In the genomic region with DNA sequence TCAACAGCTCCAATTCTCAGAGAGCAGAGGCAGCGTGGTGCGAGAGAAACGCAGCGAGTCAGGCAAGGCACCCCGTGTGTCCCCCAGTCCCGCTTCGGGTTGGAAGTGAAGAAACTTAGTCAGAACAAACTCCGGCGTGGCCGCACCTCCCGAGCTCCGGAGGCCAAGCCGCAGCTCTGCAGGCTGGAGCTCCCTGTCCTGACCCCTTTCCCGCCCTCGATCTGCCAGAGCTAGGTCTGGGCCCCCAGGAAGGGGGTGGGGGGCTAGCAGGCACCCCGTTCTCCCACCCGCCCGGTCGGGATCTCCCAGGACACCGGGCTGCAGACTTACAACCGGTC, we compare ENCODE assay signal across 9 mouse cellular contexts.
A peak's percentile ranks its signal among the peaks of the same experiment; 100 is the strongest.
DNase-seq lines count a peak whose midpoint lies in the region; ATAC-seq and TF ChIP-seq lines count a peak whose summit lies in the region.
"Had no signal": no experiment of that assay in that cellular context is flagged by ENCODE, and none has a peak within 500 bp of the region (broad histone marks: within the 10 kb centered on the region; RNA-seq: fewer than 3 reads in every experiment).

No protein-coding gene starts in this region.

- in situ Hi-C loops in ES-E14 (cut with MboI; ENCODE audit: low sequenced_read_pairs in 2 of 2, unreplicated experiment in 2 of 2) = no loop called here

- peak overlapping the region; percentile 79 for H3K9ac ChIP-seq in ES-E14 (ENCODE audit: insufficient read depth, low read depth, low read length, poor library complexity, severe bottlenecking)
- peak overlapping the region; percentile 65 for H3K9ac ChIP-seq in hindbrain, embryonic 14.5 days
- H3K9ac ChIP-seq in liver, embryonic 11.5 days (ENCODE audit: low read depth, low read length) = peak overlapping the region; percentile 73
- peak overlapping the region; percentile 54 for H3K9ac ChIP-seq in neural tube, embryonic 15.5 days (replicated peaks)

- intact Hi-C loops in gastrocnemius, postnatal 14 days (cut with DNase I; ENCODE audit: low total_unique reads) = no loop called here

- H3K4me3 ChIP-seq in ES-E14 (ENCODE audit: insufficient read depth in 1 of 2, low read depth in 1 of 2, low read length in 2 of 2, poor library complexity in 1 of 2, severe bottlenecking in 1 of 2) = peak overlapping the region; percentile 84
- H3K4me3 ChIP-seq in forebrain, embryonic 10.5 days = peak overlapping the region; percentile 67
- peak overlapping the region; percentile 57 for H3K4me3 ChIP-seq in hindbrain, embryonic 14.5 days (replicated peaks; ENCODE audit: low read length)
- peak overlapping the region; percentile 67 for H3K4me3 ChIP-seq in liver, embryonic 11.5 days (ENCODE audit: low read depth, low read length)
- peak overlapping the region; percentile 62 for H3K4me3 ChIP-seq in neural tube, embryonic 15.5 days (replicated peaks)
- H3K4me3 ChIP-seq: myocyte had no signal

- peak; percentile 8 for DNase-seq in gastrocnemius, postnatal 14 days
- no peak for DNase-seq in gastrocnemius, postnatal 25 days
- no peak for DNase-seq in ES-E14 (ENCODE audit: low read depth, low spot score)
- DNase-seq in forebrain, embryonic 10.5 days (ENCODE audit: extremely low spot score, low spot score) = no peak
- DNase-seq in hindbrain, embryonic 14.5 days (ENCODE audit: low spot score) = peak; percentile 25
- DNase-seq in liver, embryonic 11.5 days (ENCODE audit: low spot score) = peak; percentile 55
- no peak for DNase-seq in yolk sac, embryonic 10.5 days (ENCODE audit: low spot score)

- no peaks in the 10 kb centered on the region for H3K9me3 ChIP-seq in ES-E14 (ENCODE audit: control insufficient read depth, insufficient read depth, low read depth, low read length)
- no peaks in the 10 kb centered on the region for H3K9me3 ChIP-seq in forebrain, embryonic 10.5 days
- H3K9me3 ChIP-seq in hindbrain, embryonic 14.5 days (ENCODE audit: control insufficient read depth, low read length) = no peaks in the 10 kb centered on the region
- H3K9me3 ChIP-seq in liver, embryonic 11.5 days (ENCODE audit: control insufficient read depth, low read length) = no peaks in the 10 kb centered on the region
- H3K9me3 ChIP-seq in neural tube, embryonic 15.5 days (replicated peaks) = no peaks in the 10 kb centered on the region

- H3K36me3 ChIP-seq in ES-E14 (ENCODE audit: control insufficient read depth, insufficient read depth, low read length, poor library complexity, severe bottlenecking) = no peaks in the 10 kb centered on the region
- no peaks in the 10 kb centered on the region for H3K36me3 ChIP-seq in forebrain, embryonic 10.5 days (replicated peaks)
- no peaks in the 10 kb centered on the region for H3K36me3 ChIP-seq in hindbrain, embryonic 14.5 days (replicated peaks; ENCODE audit: control insufficient read depth, insufficient read depth)
- H3K36me3 ChIP-seq in liver, embryonic 11.5 days (ENCODE audit: control insufficient read depth, insufficient read depth, low read length) = no peaks in the 10 kb centered on the region
- H3K36me3 ChIP-seq in neural tube, embryonic 15.5 days = no peaks in the 10 kb centered on the region

- no peak; the same call in 1 of the 2 replicates for ATAC-seq in hindbrain, embryonic 14.5 days (ENCODE audit: low FRiP score)
- ATAC-seq in liver, embryonic 11.5 days (replicated peaks; ENCODE audit: low FRiP score) = no peak
- ATAC-seq in neural tube, embryonic 15.5 days (ENCODE audit: low FRiP score) = no peak

- peak overlapping the region; percentile 9; the same call in 1 of the 2 replicates for H3K27ac ChIP-seq in ES-E14 (ENCODE audit: insufficient read depth, low read depth, low read length, poor library complexity, severe bottlenecking)
- peak overlapping the region; percentile 92 for H3K27ac ChIP-seq in forebrain, embryonic 10.5 days
- peak overlapping the region; percentile 80; the same call in 1 of the 2 replicates for H3K27ac ChIP-seq in hindbrain, embryonic 14.5 days
- H3K27ac ChIP-seq in liver, embryonic 11.5 days (ENCODE audit: low read depth, low read length) = peak overlapping the region; percentile 48; the same call in 1 of the 2 replicates
- peak overlapping the region; percentile 81 for H3K27ac ChIP-seq in neural tube, embryonic 15.5 days (replicated peaks)

- no peaks in the 10 kb centered on the region for H3K27me3 ChIP-seq in forebrain, embryonic 10.5 days (ENCODE audit: poor library complexity, severe bottlenecking)
- no peaks in the 10 kb centered on the region for H3K27me3 ChIP-seq in hindbrain, embryonic 14.5 days (ENCODE audit: control insufficient read depth, insufficient read depth, low read length)
- H3K27me3 ChIP-seq in liver, embryonic 11.5 days (replicated peaks; ENCODE audit: control insufficient read depth, insufficient read depth, low read length) = no peaks in the 10 kb centered on the region
- no peaks in the 10 kb centered on the region for H3K27me3 ChIP-seq in neural tube, embryonic 15.5 days (replicated peaks)

- WGBS in forebrain, embryonic 10.5 days = 20% methylated on average over 21 of the region's 21 CpGs
- 30% methylated on average over 19 of the region's 21 CpGs for WGBS in hindbrain, embryonic 14.5 days
- 15% methylated on average over 20 of the region's 21 CpGs for WGBS in liver, embryonic 11.5 days
- WGBS in neural tube, embryonic 15.5 days = 19% methylated on average over 21 of the region's 21 CpGs

- no peaks in the 10 kb centered on the region; a peak in 1 of 4 replicates for H3K4me1 ChIP-seq in ES-E14 (ENCODE audit: control insufficient read depth in 2 of 2, insufficient read depth in 2 of 2, low read length in 2 of 2, poor library complexity in 1 of 2)
- peaks cover 5% of the 10 kb centered on the region; the same call in 1 of the 2 replicates for H3K4me1 ChIP-seq in forebrain, embryonic 10.5 days
- H3K4me1 ChIP-seq in hindbrain, embryonic 14.5 days (replicated peaks; ENCODE audit: control insufficient read depth, insufficient read depth, low read length) = no peaks in the 10 kb centered on the region
- no peaks in the 10 kb centered on the region for H3K4me1 ChIP-seq in liver, embryonic 11.5 days (replicated peaks; ENCODE audit: control insufficient read depth, insufficient read depth, low read length)
- H3K4me1 ChIP-seq in neural tube, embryonic 15.5 days = no peaks in the 10 kb centered on the region

- H3K4me2 ChIP-seq in hindbrain, embryonic 14.5 days (replicated peaks) = peak overlapping the region; percentile 55
- peak overlapping the region; percentile 64 for H3K4me2 ChIP-seq in liver, embryonic 11.5 days
- H3K4me2 ChIP-seq in neural tube, embryonic 15.5 days = peak overlapping the region; percentile 59

TF ChIP-seq in ES-E14, 5 proteins besides CTCF, POLR2A, EP300 and RAD21:
- TF ChIP-seq HCFC1 (IDR thresholded peaks at IDR 0.05; ENCODE audit: borderline replicate concordance, insufficient read depth, low read length) (no peak), ZC3H11A (IDR thresholded peaks at IDR 0.05; ENCODE audit: borderline replicate concordance, low read depth, low read length) (no peak), ZNF384 (IDR thresholded peaks at IDR 0.05; ENCODE audit: low read depth, low read length) (no peak), CHD2 (IDR thresholded peaks at IDR 0.05; ENCODE audit: low read depth, low read length) (no peak), MAFK (IDR thresholded peaks at IDR 0.05; ENCODE audit: insufficient read depth, low read depth, low read length) (no peak)

Comparison
In these comparisons a context has a peak if more than half of its experiments do, and no peak if none do; other contexts are left out.
1. DNase-seq: peak in gastrocnemius, postnatal 14 days (single experiment), hindbrain, embryonic 14.5 days (single experiment) and liver, embryonic 11.5 days (single experiment); none in gastrocnemius, postnatal 25 days (single experiment), ES-E14 (single experiment), forebrain, embryonic 10.5 days (single experiment) and yolk sac, embryonic 10.5 days (single experiment).
2. H3K27ac ChIP-seq: peak in every context shown above with its lines; median percentile 92 in forebrain, embryonic 10.5 days; 81 in neural tube, embryonic 15.5 days; 80 in hindbrain, embryonic 14.5 days; 48 in liver, embryonic 11.5 days; 9 in ES-E14.
3. Peak in every context shown above with its lines, with median percentiles within 50 percentile points of each other: H3K4me3 ChIP-seq, H3K9ac ChIP-seq and H3K4me2 ChIP-seq.